Mouse (Mus musculus): ENCODE data around the gene Pabpc4. TPM values are rescaled to one million over a fixed set of nuclear protein-coding genes. Genes with fewer than 3 reads are reported as not detected.

Pabpc4 gene
- polyA plus RNA-seq, 1 experiment, result 57.8 TPM

GRCm38 (mm10) chr4:123295516-123296147 lies 33.5 kb downstream of the Pabpc4 start:
- peaks cover 10% of the 10 kb centered on the region for H3K36me3 ChIP-seq (ENCODE audit: control insufficient read depth, insufficient read depth, low read length)
- no peak for TF ChIP-seq POLR2A (IDR thresholded peaks at IDR 0.05; ENCODE audit: low read depth, low read length)

GRCm38 (mm10) chr4:123296148-123296534 lies 34.0 kb downstream of the Pabpc4 start:
- Histone ChIP-seq H3K27ac (ENCODE audit: insufficient read depth, low read depth, low read length) (no peak overlapping the region), H3K4me3 (ENCODE audit: insufficient read depth, low read depth, low read length) (no peak overlapping the region), H3K4me1 (ENCODE audit: control insufficient read depth, insufficient read depth, low read length) (no peaks in the 10 kb centered on the region), H3K27me3 (replicated peaks; ENCODE audit: control insufficient read depth, insufficient read depth, low read length) (no peaks in the 10 kb centered on the region), H3K36me3 (ENCODE audit: control insufficient read depth, insufficient read depth, low read length) (peaks cover 6% of the 10 kb centered on the region)
- no peak for TF ChIP-seq CTCF (conservative IDR thresholded peaks at IDR 0.05; ENCODE audit: insufficient read depth, insufficient read length, low read depth, low read length)
- TF ChIP-seq POLR2A (IDR thresholded peaks at IDR 0.05; ENCODE audit: low read depth, low read length), result no peak
- WGBS, result 79% methylated on average over 5 of the region's 5 CpGs
- no peak for DNase-seq

More at GRCm38 (mm10) chr4:123295516-123296147, 33.5 kb downstream of the Pabpc4 start:
- Histone ChIP-seq H3K4me3 (ENCODE audit: insufficient read depth, low read depth, low read length) (no peak overlapping the region), H3K27ac (ENCODE audit: insufficient read depth, low read depth, low read length) (no peak overlapping the region), H3K4me1 (ENCODE audit: control insufficient read depth, insufficient read depth, low read length) (no peaks in the 10 kb centered on the region), H3K27me3 (replicated peaks; ENCODE audit: control insufficient read depth, insufficient read depth, low read length) (no peaks in the 10 kb centered on the region)
- 79% methylated on average over 21 of the region's 21 CpGs for WGBS
- no peak for DNase-seq

GRCm38 (mm10) chr4:123297195-123297960 lies 35.2 kb downstream of the Pabpc4 start:
- WGBS, result 92% methylated on average over 22 of the region's 22 CpGs
- Histone ChIP-seq H3K4me3 (ENCODE audit: insufficient read depth, low read depth, low read length) (no peak overlapping the region), H3K36me3 (ENCODE audit: control insufficient read depth, insufficient read depth, low read length) (peaks cover 5% of the 10 kb centered on the region), H3K4me1 (ENCODE audit: control insufficient read depth, insufficient read depth, low read length) (no peaks in the 10 kb centered on the region), H3K27me3 (replicated peaks; ENCODE audit: control insufficient read depth, insufficient read depth, low read length) (no peaks in the 10 kb centered on the region), H3K27ac (ENCODE audit: insufficient read depth, low read depth, low read length) (no peak overlapping the region)
- no peak for DNase-seq
- TF ChIP-seq CTCF (conservative IDR thresholded peaks at IDR 0.05; ENCODE audit: insufficient read depth, insufficient read length, low read depth, low read length) (no peak), POLR2A (IDR thresholded peaks at IDR 0.05; ENCODE audit: low read depth, low read length) (no peak)

- TF ChIP-seq POLR2A (IDR thresholded peaks at IDR 0.05; ENCODE audit: low read depth, low read length) (no peak), CTCF (conservative IDR thresholded peaks at IDR 0.05; ENCODE audit: insufficient read depth, insufficient read length, low read depth, low read length) (no peak)
- H3K4me3 ChIP-seq (ENCODE audit: insufficient read depth, low read depth, low read length), result no peak overlapping the region
- H3K36me3 ChIP-seq (ENCODE audit: control insufficient read depth, insufficient read depth, low read length), result peaks cover 3% of the 10 kb centered on the region
- 73% methylated on average over 4 of the region's 4 CpGs for WGBS
- DNase-seq, result peak; percentile 40
- no peaks in the 10 kb centered on the region for H3K4me1 ChIP-seq (ENCODE audit: control insufficient read depth, insufficient read depth, low read length)
- H3K27me3 ChIP-seq (replicated peaks; ENCODE audit: control insufficient read depth, insufficient read depth, low read length), result no peaks in the 10 kb centered on the region
- H3K27ac ChIP-seq (ENCODE audit: insufficient read depth, low read depth, low read length), result no peak overlapping the region
Measured at GRCm38 (mm10) chr4:123298226-123298625, 36.1 kb downstream of the Pabpc4 start.

- Histone ChIP-seq H3K27ac (ENCODE audit: insufficient read depth, low read depth, low read length) (no peak overlapping the region), H3K36me3 (ENCODE audit: control insufficient read depth, insufficient read depth, low read length) (no peaks in the 10 kb centered on the region; the same call in 1 of the 2 replicates), H3K27me3 (replicated peaks; ENCODE audit: control insufficient read depth, insufficient read depth, low read length) (no peaks in the 10 kb centered on the region), H3K4me3 (ENCODE audit: insufficient read depth, low read depth, low read length) (no peak overlapping the region), H3K4me1 (ENCODE audit: control insufficient read depth, insufficient read depth, low read length) (no peaks in the 10 kb centered on the region)
- DNase-seq, result peak; percentile 88
- no peak for TF ChIP-seq POLR2A (IDR thresholded peaks at IDR 0.05; ENCODE audit: low read depth, low read length)
- no peak for TF ChIP-seq CTCF (conservative IDR thresholded peaks at IDR 0.05; ENCODE audit: insufficient read depth, insufficient read length, low read depth, low read length)
- 68% methylated on average over 11 of the region's 11 CpGs for WGBS
Measured at GRCm38 (mm10) chr4:123298980-123299670, 37.0 kb downstream of the Pabpc4 start.

- Histone ChIP-seq H3K4me3 (ENCODE audit: insufficient read depth, low read depth, low read length) (no peak overlapping the region), H3K27ac (ENCODE audit: insufficient read depth, low read depth, low read length) (no peak overlapping the region), H3K27me3 (replicated peaks; ENCODE audit: control insufficient read depth, insufficient read depth, low read length) (no peaks in the 10 kb centered on the region), H3K36me3 (ENCODE audit: control insufficient read depth, insufficient read depth, low read length) (no peaks in the 10 kb centered on the region), H3K4me1 (ENCODE audit: control insufficient read depth, insufficient read depth, low read length) (no peaks in the 10 kb centered on the region)
- TF ChIP-seq CTCF (conservative IDR thresholded peaks at IDR 0.05; ENCODE audit: insufficient read depth, insufficient read length, low read depth, low read length) (peak; percentile 49), POLR2A (IDR thresholded peaks at IDR 0.05; ENCODE audit: low read depth, low read length) (no peak)
- WGBS, result 26% methylated on average over 3 of the region's 3 CpGs
- DNase-seq, result peak; percentile 68
Measured at GRCm38 (mm10) chr4:123305789-123306188, 43.6 kb downstream of the Pabpc4 start.

GRCm38 (mm10) chr4:123306999-123307398 lies 44.8 kb downstream of the Pabpc4 start:
- whole genome bisulfite sequencing, result 90% methylated on average over 10 of the region's 10 CpGs
- no peak for DNase-seq
- Histone ChIP-seq H3K4me1 (ENCODE audit: control insufficient read depth, insufficient read depth, low read length) (no peaks in the 10 kb centered on the region), H3K36me3 (ENCODE audit: control insufficient read depth, insufficient read depth, low read length) (no peaks in the 10 kb centered on the region), H3K4me3 (ENCODE audit: insufficient read depth, low read depth, low read length) (no peak overlapping the region), H3K27ac (ENCODE audit: insufficient read depth, low read depth, low read length) (no peak overlapping the region), H3K27me3 (replicated peaks; ENCODE audit: control insufficient read depth, insufficient read depth, low read length) (no peaks in the 10 kb centered on the region)
- no peak for TF ChIP-seq CTCF (conservative IDR thresholded peaks at IDR 0.05; ENCODE audit: insufficient read depth, insufficient read length, low read depth, low read length)
- TF ChIP-seq POLR2A (IDR thresholded peaks at IDR 0.05; ENCODE audit: low read depth, low read length), result no peak

Data from kidney, adult 2 months (tissue).